Mouse (Mus musculus) small intestine, adult 2 months (tissue): ENCODE results near the gene Map3k7cl. TPM values are rescaled to one million over a fixed set of nuclear protein-coding genes. Genes with fewer than 3 reads are reported as not detected.

Source experiments
- H3K27ac ChIP-seq: fragments of 200-500 bp; 2 replicates; pipeline ENCODE4 v1.5.1; 2012; ENCODE audit warnings: low read depth, low read length, control low read depth, inconsistent platforms; ENCODE audit not compliant: insufficient read depth
- H3K27me3 ChIP-seq: fragments of 200-500 bp; 2 replicates; pipeline ENCODE4 v1.6.1; 2012; ENCODE audit warnings: mild to moderate bottlenecking, moderate library complexity, low read length, inconsistent platforms; ENCODE audit not compliant: control insufficient read depth, insufficient read depth
- H3K36me3 ChIP-seq: fragments of 200-500 bp; 2 replicates; pipeline ENCODE4 v1.6.1; 2012; ENCODE audit warnings: mild to moderate bottlenecking, low read length, control low read depth, inconsistent platforms; ENCODE audit not compliant: control insufficient read depth, insufficient read depth
- H3K4me1 ChIP-seq: fragments of 200-500 bp; 2 replicates; pipeline ENCODE4 v1.6.1; 2012; ENCODE audit warnings: low read length, inconsistent platforms, mixed read lengths; ENCODE audit not compliant: control insufficient read depth, insufficient read depth, insufficient read length
- H3K4me3 ChIP-seq: fragments of 200-500 bp; 2 replicates; pipeline ENCODE4 v1.5.1; 2012; ENCODE audit warnings: low read depth, mild to moderate bottlenecking, control low read depth, inconsistent platforms, low read length, moderate library complexity
- CTCF ChIP-seq: fragments of 200-500 bp; IDR thresholded peaks from 2 replicates; pipeline ENCODE4 v1.5.1; 2012; ENCODE audit warnings: low read depth, mild to moderate bottlenecking, control low read depth, inconsistent platforms, low read length, moderate library complexity, mixed read lengths; ENCODE audit not compliant: insufficient replicate concordance, insufficient read length; ENCODE audit errors: extremely low read depth
- POLR2A ChIP-seq: fragments of 200-500 bp; IDR thresholded peaks from 2 replicates; pipeline ENCODE4 v1.6.1; 2012; ENCODE audit warnings: low read depth, mild to moderate bottlenecking, control low read depth, inconsistent platforms, low read length, moderate library complexity
- WGBS: fragments of 180-500 bp; shearing (Covaris S2); methylation state at CpG from one replicate; pipeline ENCODE4 v1.1.7; 2018; 5-methylcytosine and 5-hydroxymethylcytosine counted together
- polyA plus RNA-seq: library from polyadenylated mRNA; depleted of rRNA; stranded (reverse); fragments of >200 nt; gene quantifications from 2 replicates; pipeline ENCODE4 v1.2.3, GENCODE M21; 2012

Map3k7cl gene
- polyA plus RNA-seq, 1 experiment: 0.19 TPM

GRCm38 (mm10) chr16:87607959-87608358 is 54.8 kb downstream of the Map3k7cl start:
- Histone ChIP-seq H3K4me3 (no peak overlapping the region), H3K27me3 (no peaks in the 10 kb centered on the region), H3K27ac (no peak overlapping the region), H3K36me3 (no peaks in the 10 kb centered on the region), H3K4me1 (peaks cover 12% of the 10 kb centered on the region)
- TF ChIP-seq CTCF: no peak
- TF ChIP-seq POLR2A: no peak
- 94% methylated on average over 6 of the region's 6 CpGs for WGBS

DNA sequence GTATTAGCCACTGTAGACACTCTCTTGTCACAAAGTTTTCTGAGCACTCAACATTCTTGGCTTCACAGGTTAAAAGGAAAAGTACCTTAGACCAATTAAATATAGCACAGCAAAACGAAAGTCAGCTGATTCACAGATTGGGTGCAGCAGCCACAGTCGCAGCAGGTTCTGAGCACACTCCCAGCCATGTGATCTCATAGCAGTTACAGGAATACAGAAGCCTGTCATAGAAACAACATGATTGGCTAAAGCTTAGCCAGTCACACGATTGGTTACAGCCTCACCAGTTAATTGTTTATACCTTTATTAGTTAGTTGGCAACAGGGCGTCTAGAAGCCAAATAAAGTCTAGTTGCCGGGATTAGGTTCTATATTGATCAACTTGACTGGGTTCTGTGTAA is 57.0 kb downstream of the Map3k7cl start:
- 56% methylated on average over 5 of the region's 5 CpGs for WGBS
- H3K4me3 ChIP-seq: no peak overlapping the region
- TF ChIP-seq POLR2A (no peak), CTCF (no peak)

DNA sequence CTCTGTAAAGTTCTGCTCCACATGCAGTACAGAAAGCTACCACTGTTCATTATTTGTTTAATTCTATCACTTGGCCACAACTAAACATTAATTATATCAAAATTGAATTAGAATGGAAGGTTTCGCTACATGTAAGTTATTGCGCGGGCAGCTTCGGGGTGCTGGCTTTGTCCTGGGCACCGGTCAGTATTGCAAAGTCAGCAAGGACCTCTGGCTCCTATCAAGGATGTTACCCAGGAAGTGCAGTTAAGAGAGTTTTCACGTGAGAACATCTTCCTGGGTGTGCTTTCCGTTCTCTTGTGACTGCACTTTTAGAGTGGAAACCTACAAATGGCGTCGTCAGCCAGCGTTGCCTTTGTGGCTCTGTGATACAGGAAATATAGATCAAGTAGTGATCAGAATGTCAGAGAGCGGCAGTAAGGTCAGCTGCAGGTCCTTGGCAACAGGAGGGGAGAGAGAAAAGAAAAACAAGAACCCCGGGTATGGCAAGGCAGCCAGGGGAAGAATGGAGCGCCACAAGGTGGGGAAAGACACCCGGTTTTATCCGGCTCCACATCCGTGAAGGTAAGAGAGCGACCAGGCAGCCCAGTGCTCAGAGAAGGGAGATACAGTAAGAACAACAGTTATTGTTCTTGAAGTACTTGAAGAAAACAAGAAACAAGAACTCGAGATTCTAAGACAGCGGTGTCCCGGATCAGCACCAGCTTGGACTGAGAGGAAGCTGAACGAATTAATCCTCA is 57.6 kb downstream of the Map3k7cl start:
- peaks cover 5% of the 10 kb centered on the region; the same call in 1 of the 2 replicates for H3K4me1 ChIP-seq
- WGBS: 84% methylated on average over 21 of the region's 21 CpGs
- H3K27ac ChIP-seq: no peak overlapping the region
- no peak for TF ChIP-seq POLR2A
- no peak for TF ChIP-seq CTCF
- H3K27me3 ChIP-seq: no peaks in the 10 kb centered on the region
- H3K36me3 ChIP-seq: no peaks in the 10 kb centered on the region
- H3K4me3 ChIP-seq: no peak overlapping the region

More for the DNA sequence above, 57.0 kb downstream of the Map3k7cl start:
- Histone ChIP-seq H3K27ac (peak overlapping the region; percentile 66), H3K4me1 (peaks cover 8% of the 10 kb centered on the region), H3K36me3 (no peaks in the 10 kb centered on the region), H3K27me3 (no peaks in the 10 kb centered on the region)

DNA sequence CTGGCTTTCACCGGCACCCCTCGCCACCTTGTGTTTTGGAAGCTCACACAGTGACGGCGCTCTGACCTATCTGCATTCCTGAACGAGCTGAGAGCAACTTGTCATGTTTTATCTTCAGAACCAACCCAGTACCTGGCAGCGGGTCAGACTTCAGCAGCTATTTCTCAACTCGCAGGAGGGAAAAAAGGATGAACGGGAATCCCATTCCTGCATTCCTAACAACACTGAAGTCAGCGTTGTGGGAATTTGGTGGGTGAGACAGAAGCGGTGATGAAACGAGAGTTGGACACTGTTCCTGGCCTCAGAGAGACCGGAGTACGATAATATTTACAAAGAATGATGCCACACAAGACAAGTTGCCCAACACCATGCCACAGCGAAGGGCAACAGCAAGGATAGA is 58.3 kb downstream of the Map3k7cl start:
- TF ChIP-seq POLR2A: no peak
- TF ChIP-seq CTCF: no peak
- Histone ChIP-seq H3K36me3 (no peaks in the 10 kb centered on the region), H3K4me1 (peaks cover 5% of the 10 kb centered on the region; the same call in 1 of the 2 replicates), H3K27ac (no peak overlapping the region), H3K27me3 (no peaks in the 10 kb centered on the region), H3K4me3 (no peak overlapping the region)
- WGBS: 81% methylated on average over 14 of the region's 14 CpGs

DNA sequence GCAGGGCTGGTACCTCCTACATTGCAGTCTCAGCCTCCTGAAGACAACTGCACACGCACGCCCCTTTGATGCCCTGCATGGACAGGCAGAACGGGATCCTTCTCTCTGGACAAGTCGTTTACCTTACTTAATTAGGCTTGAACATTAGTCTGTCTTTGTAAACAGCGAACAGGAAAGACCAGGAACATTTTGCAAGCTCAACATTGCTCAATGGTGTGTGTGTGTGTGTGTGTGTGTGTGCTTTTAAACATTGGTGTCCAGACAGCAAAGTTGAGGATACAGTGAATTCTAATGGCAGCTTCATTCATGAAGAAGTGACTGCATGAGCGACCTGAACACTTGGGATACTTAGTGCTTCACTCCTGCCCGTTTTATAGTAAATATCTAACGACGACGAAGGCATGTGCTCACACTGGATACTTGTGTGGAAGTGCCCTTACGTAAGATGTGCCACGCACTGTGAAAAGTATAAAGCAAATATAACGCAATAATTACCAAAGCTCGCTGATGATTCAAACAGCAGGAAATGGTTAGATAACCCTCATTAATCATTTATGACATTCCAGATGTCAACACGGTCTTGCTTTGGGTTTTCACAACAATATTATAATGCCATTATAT is 59.2 kb downstream of the Map3k7cl start:
- WGBS: 27% methylated on average over 15 of the region's 15 CpGs
- Histone ChIP-seq H3K27me3 (no peaks in the 10 kb centered on the region), H3K4me1 (peaks cover 5% of the 10 kb centered on the region; the same call in 1 of the 2 replicates), H3K36me3 (no peaks in the 10 kb centered on the region), H3K4me3 (no peak overlapping the region), H3K27ac (0 out of 2 replicates have a peak overlapping the region, but pooled peaks have one; percentile 46)
- TF ChIP-seq POLR2A: no peak

DNA sequence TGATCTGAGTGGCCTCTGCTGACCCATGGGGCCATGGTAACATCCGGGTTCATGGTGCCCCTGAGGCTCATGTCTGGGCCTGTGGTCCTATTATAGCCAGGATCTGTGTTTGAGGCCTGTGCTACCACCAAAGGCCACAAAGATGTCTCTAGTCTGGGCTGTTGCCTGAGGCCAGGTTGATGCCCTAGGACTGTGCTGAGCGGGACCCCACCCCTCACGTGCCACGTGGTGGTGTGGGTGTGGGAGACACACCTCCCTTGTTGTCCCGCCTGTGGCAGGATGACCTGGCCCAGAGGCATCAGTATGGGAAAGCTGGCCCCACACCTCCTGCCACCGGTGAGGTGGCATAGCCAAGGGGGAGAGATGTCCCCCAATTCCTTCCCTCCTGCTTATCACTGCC is 64.2 kb downstream of the Map3k7cl start:
- Histone ChIP-seq H3K36me3 (no peaks in the 10 kb centered on the region), H3K4me1 (peaks cover 1% of the 10 kb centered on the region; the same call in 1 of the 2 replicates), H3K4me3 (no peak overlapping the region), H3K27me3 (no peaks in the 10 kb centered on the region), H3K27ac (no peak overlapping the region)
- no peak for TF ChIP-seq CTCF
- no peak for TF ChIP-seq POLR2A
- 83% methylated on average over 6 of the region's 6 CpGs for WGBS

- no peaks in the 10 kb centered on the region for H3K36me3 ChIP-seq
- H3K27me3 ChIP-seq: no peaks in the 10 kb centered on the region
- TF ChIP-seq CTCF: no peak
- no peak for TF ChIP-seq POLR2A
- no peak overlapping the region for H3K27ac ChIP-seq
- peaks cover 6% of the 10 kb centered on the region; the same call in 1 of the 2 replicates for H3K4me1 ChIP-seq
- H3K4me3 ChIP-seq: no peak overlapping the region
- WGBS: 86% methylated on average over 3 of the region's 3 CpGs
Observed at GRCm38 (mm10) chr16:87621246-87621645, 68.1 kb downstream of the Map3k7cl start.
